Mouse (Mus musculus) megakaryocyte-erythroid progenitor cell, adult 5-6 weeks (primary cell): ENCODE data around the gene Serping1. TPM values are rescaled to one million over a fixed set of nuclear protein-coding genes. Genes with fewer than 3 reads are reported as not detected.
"Not testable (repeated sequence)": the region's sequence is repeated elsewhere in the genome, so short reads cannot be mapped to it uniquely, and the experiment has no call there.

Experiments used
- ATAC-seq: replicated peaks from 2 replicates; pipeline ENCODE4 v1.8.0; 2016; ENCODE audit warnings: mild to moderate bottlenecking, inconsistent platforms; ENCODE audit not compliant: severe bottlenecking, poor library complexity, low FRiP score, low TSS enrichment
- total RNA-seq, 2 experiments: library from RNA; stranded (forward) in 1 of 2; stranded (reverse) in 1 of 2; fragments of 200-1000, 215-1000 nt in 1 of 2; fragments of >200 nt in 1 of 2; fragmentation: Nextera tagmentation in 1 of 2; gene quantifications; 2 replicates each; pipeline ENCODE4 v1.2.3; 2014 to 2017

Serping1 gene
- total RNA-seq, 2 experiments from 2014 or later = not detected

- ATAC-seq = peak; percentile 35; the same call in 1 of the 2 replicates
Measured at GRCm38 (mm10) chr2:84742451-84743283, 32.6 kb downstream of the Serping1 start.

DNA sequence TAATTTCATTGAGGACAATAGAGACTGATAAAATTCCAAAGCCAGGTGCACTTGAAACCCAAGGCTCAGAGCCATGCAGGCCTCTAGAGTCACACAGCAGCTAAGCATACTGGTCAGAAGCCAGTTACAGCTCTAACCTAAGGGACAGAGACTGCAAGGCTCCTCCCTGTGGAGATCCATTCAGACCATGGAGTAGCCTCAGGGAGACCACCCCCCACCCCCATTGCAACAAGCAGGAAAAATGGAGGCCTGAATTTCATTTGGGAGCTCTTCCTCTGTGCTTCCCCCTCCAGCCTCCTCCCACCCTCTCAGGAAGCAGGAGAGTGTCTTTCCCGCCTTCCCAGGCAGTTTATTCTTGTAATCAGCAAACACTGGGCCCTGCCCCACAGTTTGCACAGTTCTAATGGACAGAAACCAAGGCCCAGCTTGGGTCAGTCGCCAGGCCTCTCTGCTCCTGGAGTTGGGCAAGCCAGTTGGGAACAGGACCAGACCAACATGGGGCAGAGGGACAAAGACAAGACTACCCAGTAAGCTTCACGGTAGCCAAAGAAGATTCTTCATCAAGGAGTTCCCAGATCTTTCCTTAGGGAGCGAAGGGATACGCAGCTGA, 33.3 kb downstream of the Serping1 start:
- ATAC-seq = no peak

- peak; percentile 29; the same call in 1 of the 2 replicates for ATAC-seq
Measured at GRCm38 (mm10) chr2:84740608-84741333, 34.5 kb downstream of the Serping1 start.

DNA sequence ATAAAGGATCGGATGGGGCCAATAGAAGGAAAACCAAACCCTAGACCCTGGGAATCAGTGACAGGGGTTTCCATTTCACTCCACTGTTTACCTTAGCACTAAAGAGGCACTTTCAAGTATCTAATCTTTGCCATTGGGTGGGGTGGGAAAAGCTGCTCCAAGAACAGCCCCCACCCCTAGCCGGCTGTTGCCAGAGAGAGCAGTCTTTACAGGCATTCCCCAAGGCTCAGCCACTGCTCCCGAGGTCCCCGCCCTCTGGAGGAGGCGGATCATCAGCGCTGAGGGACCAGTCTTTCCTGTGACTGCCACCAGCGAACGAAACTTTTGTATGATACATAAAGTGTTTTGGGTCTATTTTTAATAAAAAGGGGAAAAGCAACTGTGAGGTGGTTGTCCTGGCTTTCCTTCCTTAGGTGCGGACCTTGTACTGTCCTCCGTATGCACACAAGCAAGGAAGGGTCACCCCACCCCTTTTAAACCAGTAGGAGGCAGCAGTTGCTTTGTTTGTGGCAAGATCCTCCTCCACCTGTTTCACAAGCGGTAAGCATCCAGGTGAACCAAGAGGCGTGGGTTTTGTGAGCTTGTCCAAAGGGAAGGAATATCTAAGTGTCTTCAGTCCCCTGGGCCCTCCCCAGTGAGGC, 36.9 kb downstream of the Serping1 start:
- no peak for ATAC-seq

GRCm38 (mm10) chr2:84737451-84737925, 37.8 kb downstream of the Serping1 start:
- ATAC-seq = no peak

DNA sequence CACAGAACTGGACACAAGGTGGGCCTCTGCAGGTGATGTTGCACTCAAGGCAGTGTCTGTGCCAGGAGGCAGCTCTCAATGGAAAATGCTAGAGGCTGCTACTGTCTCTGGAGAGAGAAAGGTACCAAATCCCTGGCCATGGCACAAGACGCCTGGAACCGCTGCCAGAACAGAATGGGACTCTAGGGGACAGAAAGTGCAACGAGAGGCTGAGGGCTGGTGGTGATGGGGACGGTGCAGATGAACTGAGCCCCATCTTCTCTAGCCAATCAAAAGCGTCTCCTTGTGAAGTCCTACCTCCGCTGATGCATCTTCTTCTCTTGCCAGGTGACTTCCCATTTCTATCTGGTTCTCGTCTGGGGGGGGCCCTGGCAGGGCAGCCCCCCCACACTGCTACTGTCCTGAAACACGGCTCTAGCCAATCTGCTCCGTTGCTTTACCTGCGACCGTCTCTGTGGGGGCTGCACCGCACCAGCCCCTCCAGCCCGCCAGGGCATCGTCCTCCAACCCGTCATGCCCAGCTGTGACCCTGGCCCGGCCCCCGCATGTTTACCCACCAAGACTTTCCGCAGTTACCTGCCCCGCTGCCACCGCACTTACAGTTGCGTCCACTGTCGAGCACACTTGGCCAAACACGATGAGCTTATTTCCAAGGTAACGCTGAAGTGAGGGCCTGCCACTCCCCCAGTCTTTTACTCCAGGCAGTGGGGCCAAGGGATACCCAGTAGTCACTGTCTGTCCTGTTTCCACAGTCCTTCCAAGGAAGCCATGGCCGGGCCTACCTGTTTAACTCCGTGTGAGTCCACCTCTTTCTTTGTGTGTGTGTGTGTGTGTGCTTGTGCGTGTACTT, 38.7 kb downstream of the Serping1 start:
- no peak for ATAC-seq

- peak; percentile 91 for ATAC-seq
Measured at GRCm38 (mm10) chr2:84735346-84735920, 39.8 kb downstream of the Serping1 start.

GRCm38 (mm10) chr2:84734919-84735318, 40.3 kb downstream of the Serping1 start:
- ATAC-seq = no peak

DNA sequence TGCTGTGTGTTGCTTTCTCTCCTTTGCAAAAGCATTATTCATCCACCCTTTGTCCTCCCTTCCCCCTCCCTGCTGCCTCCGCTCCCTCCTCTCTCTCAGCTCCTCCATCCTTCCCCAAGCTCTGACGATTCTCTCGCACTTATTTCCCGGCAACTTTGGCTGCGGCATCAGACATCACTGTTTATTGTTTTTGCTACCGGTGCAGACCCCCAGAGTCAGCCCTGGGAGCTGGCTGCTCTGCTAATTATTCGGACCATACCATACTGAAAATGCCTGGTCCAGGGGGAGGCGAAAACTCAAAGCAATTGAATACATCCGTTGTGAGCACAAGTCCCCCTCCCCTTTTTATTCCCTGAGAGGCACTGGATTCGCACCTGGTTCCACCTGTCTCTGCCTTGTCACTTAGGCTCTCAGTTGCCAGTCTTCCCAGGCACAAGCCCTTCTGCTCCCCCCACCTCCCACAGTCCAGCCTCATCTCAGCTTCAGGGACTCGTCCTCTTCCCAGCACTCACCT, 40.8 kb downstream of the Serping1 start:
- no peak for ATAC-seq

- ATAC-seq = 0 out of 2 replicates have a peak, but pooled peaks have one; percentile 5
Measured at GRCm38 (mm10) chr2:84733579-84734300, 41.5 kb downstream of the Serping1 start, which contains the start of gene Ypel4. TSS of gene Ypel4 (plus strand) at chr2:84734058.

DNA sequence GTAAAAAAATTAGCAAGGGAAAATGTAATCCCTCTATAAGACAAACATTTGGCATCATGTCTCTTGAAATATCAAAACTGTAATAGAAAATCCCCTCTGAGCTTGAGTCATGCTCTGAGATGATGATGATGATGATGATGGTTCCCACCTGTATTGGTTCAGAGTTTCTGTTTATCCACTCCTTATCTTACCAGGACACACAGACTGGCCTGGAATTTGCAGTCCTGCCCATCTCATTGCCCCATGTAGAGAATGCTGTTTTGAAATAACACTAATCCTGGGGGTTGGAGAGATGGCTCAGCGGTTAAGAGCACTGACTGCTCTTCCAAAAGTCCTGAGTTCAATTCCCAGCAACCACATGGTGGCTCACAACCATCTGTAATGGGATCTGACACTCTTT, 42.9 kb downstream of the Serping1 start:
- no peak for ATAC-seq

- no peak for ATAC-seq
Measured at GRCm38 (mm10) chr2:84731206-84731605, 44.0 kb downstream of the Serping1 start.

- not testable (repeated sequence) for ATAC-seq
Measured at GRCm38 (mm10) chr2:84728191-84728590, 47.1 kb downstream of the Serping1 start.

GRCm38 (mm10) chr2:84727172-84727858, 47.9 kb downstream of the Serping1 start, which contains the start of gene Clp1:
TSS of gene Clp1 (minus strand) at chr2:84727350.
- peak; percentile 97 for ATAC-seq

- no peak for ATAC-seq
Measured at GRCm38 (mm10) chr2:84726716-84727115, 48.5 kb downstream of the Serping1 start.

DNA sequence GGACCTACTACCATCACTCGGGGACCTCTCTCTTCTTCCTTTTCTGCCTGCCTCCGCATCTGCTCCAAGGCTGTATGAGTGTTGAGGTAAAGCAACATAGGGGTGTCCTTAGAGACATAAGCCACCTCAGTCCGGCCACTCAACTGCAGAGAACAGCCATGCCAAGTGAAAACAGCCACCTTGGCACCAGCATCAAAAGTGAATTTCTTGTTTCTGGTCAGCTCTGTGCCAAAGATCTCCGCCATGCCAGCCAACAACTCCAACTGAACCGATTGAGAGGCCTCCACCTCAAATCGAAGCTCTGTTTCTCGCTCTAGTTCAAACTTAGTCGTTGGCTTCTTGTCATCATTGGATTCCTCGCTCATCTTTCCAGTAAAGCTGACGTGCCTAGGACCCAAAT, 49.5 kb downstream of the Serping1 start:
- no peak for ATAC-seq

DNA sequence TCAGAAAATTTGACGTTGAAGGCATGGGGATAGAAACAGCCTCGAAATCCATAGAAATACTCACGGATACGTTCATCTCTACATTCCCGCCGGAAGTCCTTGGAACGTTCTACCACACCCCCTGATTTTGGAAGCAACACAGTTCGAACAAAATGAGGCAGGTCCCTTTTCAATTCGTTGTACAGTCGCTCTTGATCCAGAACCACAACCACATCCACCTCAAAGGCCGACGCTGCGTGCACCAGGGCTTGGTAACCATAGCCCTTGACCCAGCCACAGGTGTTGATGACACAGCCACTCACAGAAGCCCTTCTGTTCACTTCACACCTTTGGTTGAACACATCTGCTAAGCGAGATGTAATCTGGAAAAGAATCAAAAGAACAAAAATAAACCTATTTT, 51.4 kb downstream of the Serping1 start:
- ATAC-seq = no peak
